Mouse (Mus musculus): Measurements from ENCODE around the gene Itpr3.

The Itpr3 gene

GRCm38 (mm10) chr17:27119954-27120353, 62.9 kb downstream of the Itpr3 start:
- no peak for DNase-seq (ENCODE audit: low spot score)

DNA sequence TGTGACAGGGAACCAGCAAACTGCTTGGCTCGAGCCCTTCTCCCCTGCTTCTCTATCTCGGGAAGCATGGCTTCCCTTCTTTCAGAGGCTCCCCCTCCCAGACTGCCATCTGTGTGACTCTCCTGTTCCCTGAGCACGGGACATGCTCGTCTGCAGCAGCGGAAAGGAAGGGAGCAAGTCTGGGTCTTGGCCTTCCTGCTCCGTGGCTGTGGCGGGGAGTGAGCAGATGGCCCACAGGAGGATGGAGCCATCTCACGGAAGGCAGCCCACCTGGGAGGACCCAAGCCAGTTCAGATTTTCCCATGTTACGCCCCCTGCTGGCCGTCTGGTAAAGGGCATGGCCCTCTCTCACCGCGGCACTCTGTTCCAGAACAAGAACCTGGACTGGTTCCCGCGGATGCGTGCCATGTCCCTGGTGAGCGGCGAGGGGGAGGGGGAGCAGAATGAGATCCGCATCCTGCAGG, 63.5 kb downstream of the Itpr3 start:
- DNase-seq (ENCODE audit: low spot score) = peak; percentile 72

GRCm38 (mm10) chr17:27121266-27121665, 64.2 kb downstream of the Itpr3 start:
- no peak for DNase-seq (ENCODE audit: low spot score)

GRCm38 (mm10) chr17:27121781-27122180, 64.7 kb downstream of the Itpr3 start:
- no peak for DNase-seq (ENCODE audit: low spot score)

DNA sequence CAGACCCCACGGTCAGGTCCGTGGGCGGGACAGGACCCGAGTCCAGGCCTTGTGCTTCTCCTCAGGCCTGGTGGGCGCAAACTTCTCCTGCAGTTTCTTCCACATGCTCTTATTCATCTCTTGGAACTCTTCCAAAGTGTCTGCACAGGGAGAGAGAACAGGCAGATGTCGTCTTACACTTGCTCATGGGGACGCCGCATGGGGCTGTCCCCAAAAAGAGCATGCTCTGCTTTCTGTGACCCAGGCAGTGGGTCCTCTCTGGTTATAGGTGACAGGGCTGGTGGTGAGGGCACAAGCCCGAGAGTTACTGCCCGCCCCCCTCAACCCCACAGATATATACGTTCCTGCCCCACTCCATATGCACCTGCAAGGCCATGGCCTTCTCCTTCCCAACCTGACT, 65.6 kb downstream of the Itpr3 start:
- DNase-seq (ENCODE audit: low spot score) = no peak

DNA sequence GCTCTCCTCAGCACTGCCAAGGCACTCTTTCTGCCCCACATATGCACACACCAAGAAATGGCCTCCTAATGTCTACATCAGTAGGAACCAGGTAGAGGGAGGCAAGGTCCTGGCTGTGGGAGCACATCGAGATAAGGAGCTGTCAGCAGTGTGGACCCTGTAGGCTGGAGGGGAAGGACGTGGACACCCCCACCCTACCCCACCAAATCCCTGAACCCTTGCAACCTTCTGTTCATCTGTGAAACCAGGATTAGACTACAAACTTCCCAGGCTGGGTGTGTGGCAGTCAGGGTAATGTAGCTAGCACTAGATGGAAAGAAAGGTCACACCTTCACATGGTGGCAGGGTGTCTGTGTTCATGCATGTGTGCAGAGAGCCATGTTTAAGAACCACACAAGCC, 66.0 kb downstream of the Itpr3 start:
- no peak for DNase-seq (ENCODE audit: low spot score)

GRCm38 (mm10) chr17:27123813-27124375, 66.8 kb downstream of the Itpr3 start:
- DNase-seq (ENCODE audit: low spot score) = no peak

- peak; percentile 79 for DNase-seq (ENCODE audit: low spot score)
Observed at GRCm38 (mm10) chr17:27125185-27125584, 68.1 kb downstream of the Itpr3 start.

DNA sequence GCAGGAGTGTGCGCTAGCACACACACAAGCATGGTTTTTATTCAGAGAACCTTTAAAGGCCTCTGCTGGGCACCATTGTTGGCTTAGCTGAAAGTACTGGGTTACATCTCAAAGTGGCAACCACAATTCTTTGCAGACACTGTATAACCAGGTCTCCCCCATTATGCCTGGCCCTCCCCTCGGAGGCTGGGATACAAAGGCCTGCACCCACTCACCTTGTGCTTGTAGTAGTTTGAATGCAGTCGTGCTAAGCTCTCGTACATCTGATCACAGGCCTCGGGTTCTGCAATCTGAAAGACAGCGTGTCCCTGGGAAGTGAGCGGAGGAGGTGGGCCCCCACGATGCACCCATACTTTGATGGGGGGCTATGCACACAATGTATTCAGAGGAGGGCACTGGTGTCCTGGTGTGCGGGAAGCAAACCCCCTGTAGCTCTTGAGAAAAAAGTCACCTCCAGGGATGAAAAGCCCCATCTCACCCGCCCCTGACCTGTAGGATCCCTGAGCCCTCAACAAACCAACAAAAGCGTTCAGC, 68.6 kb downstream of the Itpr3 start:
- no peak for DNase-seq (ENCODE audit: low spot score)

DNA sequence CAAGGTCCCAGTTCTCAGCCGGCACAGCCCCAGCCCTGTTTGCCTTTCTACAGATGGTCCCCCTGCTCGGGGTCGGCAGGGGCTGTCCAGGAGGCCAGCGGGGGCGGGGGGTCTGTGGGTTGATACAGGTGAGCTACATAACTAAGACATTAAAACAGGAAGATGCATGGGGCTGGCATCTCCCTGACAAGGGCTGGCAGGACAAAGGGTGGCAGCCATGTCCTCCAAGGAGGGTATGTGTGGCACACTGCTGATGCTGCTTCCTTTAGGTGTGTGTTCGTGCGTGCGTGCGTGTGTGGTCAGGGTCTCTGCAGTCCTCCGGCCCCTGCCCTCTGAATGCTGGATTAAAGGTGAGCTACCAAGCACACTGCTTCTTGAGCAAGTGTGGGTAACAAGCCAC, 69.9 kb downstream of the Itpr3 start:
- no peak for DNase-seq (ENCODE audit: low spot score)

GRCm38 (mm10) chr17:27128189-27128588, 71.1 kb downstream of the Itpr3 start:
- DNase-seq (ENCODE audit: low spot score) = no peak

DNA sequence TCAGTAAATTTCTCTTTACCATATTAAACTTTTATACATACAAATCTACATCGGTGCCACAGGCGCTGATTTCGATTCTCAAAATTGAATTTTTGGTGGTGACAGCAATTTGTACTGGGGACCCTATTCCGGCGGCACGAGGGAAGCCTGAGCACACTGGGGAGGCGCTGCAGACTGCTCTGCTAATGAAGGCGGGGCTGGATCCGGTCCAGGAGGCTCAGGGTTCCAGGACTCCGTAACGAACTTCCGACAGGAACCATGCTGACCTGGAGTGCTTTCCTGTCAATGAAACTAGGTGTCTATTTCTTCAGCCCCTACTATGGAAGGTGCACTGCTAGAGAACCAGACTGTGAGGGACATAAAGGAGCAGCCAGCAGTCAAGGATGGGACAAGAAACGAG, 72.2 kb downstream of the Itpr3 start:
- no peak for DNase-seq (ENCODE audit: low spot score)

GRCm38 (mm10) chr17:27129819-27130218, 72.7 kb downstream of the Itpr3 start:
- DNase-seq (ENCODE audit: low spot score) = no peak

DNA sequence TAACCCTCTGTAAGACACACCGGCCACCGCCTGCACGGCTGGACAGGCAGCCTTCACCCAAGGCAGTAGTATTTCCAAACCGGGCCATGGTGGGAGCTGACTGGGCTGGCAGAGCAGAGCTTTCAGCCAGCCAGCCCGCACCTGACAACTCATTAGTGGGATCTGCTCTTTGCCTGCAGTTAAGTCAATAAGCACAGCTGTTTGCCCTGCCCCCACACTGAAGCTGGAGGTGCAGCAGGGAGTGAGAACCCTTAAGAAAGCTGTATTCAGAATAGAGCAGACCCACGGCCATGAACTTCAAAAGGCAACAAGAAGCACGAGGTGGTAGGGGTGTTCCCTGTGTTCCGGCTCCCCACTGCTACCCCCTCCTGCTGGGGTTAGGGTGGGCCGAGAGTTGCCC, 73.1 kb downstream of the Itpr3 start:
- no peak for DNase-seq (ENCODE audit: low spot score)

DNA sequence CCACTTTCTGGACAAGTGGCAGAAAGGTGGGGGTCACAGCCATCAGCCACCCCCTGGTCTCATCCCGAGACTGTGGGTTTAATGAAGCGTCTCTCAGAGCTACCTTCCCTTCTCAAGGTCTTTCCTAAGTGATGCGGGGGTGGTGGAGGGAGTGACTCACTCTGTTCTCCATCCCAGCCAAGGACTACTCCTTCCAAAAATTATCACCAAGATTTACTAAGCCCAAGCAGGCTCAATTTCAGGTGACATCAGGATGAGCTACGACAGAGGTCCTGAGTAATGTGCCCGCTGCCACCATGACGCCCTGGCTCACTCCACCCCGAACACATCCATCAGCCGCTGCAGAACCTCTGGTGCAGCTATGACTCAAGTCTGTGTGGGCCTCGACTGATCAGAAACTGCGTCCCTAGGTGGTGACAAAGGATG, 74.1 kb downstream of the Itpr3 start:
- no peak for DNase-seq (ENCODE audit: low spot score)

- DNase-seq (ENCODE audit: low spot score) = no peak
Observed at GRCm38 (mm10) chr17:27132238-27132637, 75.1 kb downstream of the Itpr3 start.

DNA sequence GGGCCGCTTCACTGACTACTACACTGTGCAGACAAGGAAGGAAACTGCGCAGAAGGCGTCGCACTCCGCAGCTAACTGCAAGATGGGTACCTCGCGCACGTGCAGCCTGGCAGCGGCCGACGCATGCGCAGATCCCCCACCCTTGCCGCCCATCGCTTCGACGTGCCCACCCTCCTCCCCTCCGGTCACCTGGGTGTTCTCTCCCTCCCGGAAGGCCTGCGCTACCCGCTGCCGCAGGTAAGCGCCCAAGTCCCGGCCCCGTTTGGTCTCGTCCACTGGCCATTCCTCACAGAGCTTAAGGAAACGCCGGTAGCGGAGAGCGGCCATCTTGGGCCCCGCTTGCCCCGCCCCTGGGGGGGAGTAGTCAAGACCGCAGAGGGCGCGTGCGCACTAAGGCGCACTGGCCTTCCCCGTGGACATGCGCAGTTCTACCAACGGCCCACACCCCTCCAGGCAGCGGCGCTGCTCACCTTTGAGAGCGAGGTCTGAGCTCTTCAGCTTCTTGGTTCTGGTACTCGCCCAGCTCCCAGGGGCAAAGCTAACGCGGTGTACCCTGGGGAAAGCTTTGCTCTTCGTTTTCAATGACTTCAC, 76.5 kb downstream of the Itpr3 start, which contains the start of gene Uqcc2:
Gene Uqcc2 (minus strand): TSS at position 366 of the 591 bp plus-strand sequence.
- DNase-seq (ENCODE audit: low spot score) = peak; percentile 97

- no peak for DNase-seq (ENCODE audit: low spot score)
Observed at GRCm38 (mm10) chr17:27134187-27134586, 77.1 kb downstream of the Itpr3 start.

DNA sequence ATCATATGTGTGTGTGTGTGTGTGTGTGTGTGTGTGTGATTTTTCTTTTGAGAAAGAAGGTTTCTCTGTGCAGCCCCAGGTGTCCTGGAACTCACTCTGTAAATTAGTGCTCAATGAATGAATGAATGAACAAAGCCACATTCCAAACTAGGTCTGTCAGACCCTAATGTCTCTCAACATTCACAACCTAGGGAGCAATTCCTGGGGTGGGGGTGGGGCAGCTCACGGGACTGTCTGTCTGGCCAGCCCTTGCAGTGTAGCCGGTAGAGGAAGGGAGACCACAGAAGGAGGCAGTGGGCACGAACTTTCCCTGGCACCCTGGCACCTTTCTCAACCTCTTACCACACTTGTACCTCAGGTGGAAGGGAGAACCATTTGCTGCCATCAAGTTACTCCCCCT, 77.6 kb downstream of the Itpr3 start:
- DNase-seq (ENCODE audit: low spot score) = no peak

GRCm38 (mm10) chr17:27138396-27138795, 81.3 kb downstream of the Itpr3 start:
- no peak for DNase-seq (ENCODE audit: low spot score)

- DNase-seq (ENCODE audit: low spot score) = no peak
Observed at GRCm38 (mm10) chr17:27139304-27139703, 82.2 kb downstream of the Itpr3 start.

- DNase-seq (ENCODE audit: low spot score) = no peak
Observed at GRCm38 (mm10) chr17:27140262-27140661, 83.2 kb downstream of the Itpr3 start.

DNA sequence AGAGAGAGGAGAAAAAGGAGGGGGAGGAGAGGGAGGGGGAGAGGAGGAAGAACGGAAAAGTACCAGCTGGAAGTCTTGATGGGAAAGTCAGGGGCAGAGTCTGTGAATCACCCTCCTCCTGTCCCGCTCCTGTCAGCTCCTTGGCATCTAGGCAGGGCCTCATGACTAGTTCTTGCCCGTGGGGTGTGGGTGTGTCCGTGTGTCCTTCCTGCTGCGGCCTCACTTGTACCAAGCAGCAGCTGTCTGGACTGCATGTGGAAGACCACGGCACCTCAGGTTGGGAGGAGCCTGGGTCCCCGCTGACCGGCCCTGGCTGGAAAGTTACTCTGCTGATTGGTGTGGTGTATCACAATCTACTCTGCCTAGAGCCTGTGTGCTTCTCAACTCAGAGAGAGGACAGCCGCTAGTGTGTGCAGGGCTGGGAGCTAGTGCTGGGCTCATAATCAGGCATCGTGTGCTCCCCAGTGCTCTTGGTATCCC, 84.9 kb downstream of the Itpr3 start:
- DNase-seq (ENCODE audit: low spot score) = peak; percentile 61

GRCm38 (mm10) chr17:27144152-27144551, 87.0 kb downstream of the Itpr3 start:
- DNase-seq (ENCODE audit: low spot score) = no peak

Measured in urinary bladder, postnatal 14 days (tissue).